In genomic region chr6:51179741-51180537, GRCm38 (mm10) we compare ENCODE assay signal across 16 mouse cellular contexts.
DNase-seq lines count a peak whose midpoint lies in the region; ATAC-seq and TF ChIP-seq lines count a peak whose summit lies in the region.
"Had no signal": no experiment of that assay in that cellular context is flagged by ENCODE, and none has a peak within 500 bp of the region (broad histone marks: within the 10 kb centered on the region; RNA-seq: fewer than 3 reads in every experiment).

No protein-coding gene starts in this region.

- peak; percentile 24 for DNase-seq in heart, postnatal 4 days
- no peak for DNase-seq in heart, postnatal 36 days
- peak; percentile 28 for DNase-seq in midbrain, embryonic 10.5 days (ENCODE audit: low spot score)
- no peak for DNase-seq in midbrain, postnatal 0 days (ENCODE audit: low spot score)
- DNase-seq in embryo, embryonic 11 days = peak; percentile 45
- DNase-seq in naive thymus-derived CD4-positive, alpha-beta T cell, adult 2 months (ENCODE audit: low read depth) = peak; percentile 11
- DNase-seq in adrenal gland, postnatal 4 days (ENCODE audit: low spot score in 2 of 2) = no peak
- DNase-seq: cerebellum, adult 11 months; spleen, adult 18-20 months; thymus, postnatal 14 days had no signal

- peaks cover under 1% of the 10 kb centered on the region; the same call in 1 of the 2 replicates for H3K4me1 ChIP-seq in midbrain, embryonic 10.5 days
- H3K4me1 ChIP-seq in midbrain, postnatal 0 days (ENCODE audit: insufficient read depth, low read length) = no peaks in the 10 kb centered on the region
- H3K4me1 ChIP-seq: hindbrain, embryonic 15.5 days had no signal

- H3K4me2 ChIP-seq in midbrain, postnatal 0 days (ENCODE audit: low read depth, low read length, poor library complexity, severe bottlenecking) = no peak overlapping the region
- H3K4me2 ChIP-seq: embryonic facial prominence, embryonic 15.5 days; hindbrain, embryonic 15.5 days; neural tube, embryonic 13.5 days; stomach, embryonic 15.5 days had no signal

- no peaks in the 10 kb centered on the region for H3K9me3 ChIP-seq in midbrain, embryonic 10.5 days (replicated peaks)
- no peaks in the 10 kb centered on the region for H3K9me3 ChIP-seq in midbrain, postnatal 0 days (ENCODE audit: low read length)
- H3K9me3 ChIP-seq: embryonic facial prominence, embryonic 15.5 days; hindbrain, embryonic 15.5 days; kidney, embryonic 15.5 days; neural tube, embryonic 13.5 days; stomach, embryonic 15.5 days had no signal

- no peak for TF ChIP-seq CTCF in midbrain, postnatal 0 days (IDR thresholded peaks at IDR 0.05)

- ATAC-seq in midbrain, postnatal 0 days (ENCODE audit: low FRiP score) = no peak

- no peak overlapping the region for H3K4me3 ChIP-seq in midbrain, embryonic 10.5 days
- no peak overlapping the region for H3K4me3 ChIP-seq in midbrain, postnatal 0 days (ENCODE audit: low read depth, low read length)
- H3K4me3 ChIP-seq: embryonic facial prominence, embryonic 15.5 days; hindbrain, embryonic 15.5 days; kidney, embryonic 15.5 days; neural tube, embryonic 13.5 days; stomach, embryonic 15.5 days had no signal

- intact Hi-C loops in heart, postnatal 36 days (cut with DNase I) = loop anchor here (2.0 to 10.0 kb wide), 8 partner anchors 832 to 1963 kb away; partner anchors contain the start of genes Evx1, Hoxa11, Hoxa9 and Skap2

- H3K27me3 ChIP-seq in midbrain, embryonic 10.5 days (ENCODE audit: low read depth, poor library complexity, severe bottlenecking) = peaks cover 91% of the 10 kb centered on the region
- peaks cover 78% of the 10 kb centered on the region for H3K27me3 ChIP-seq in midbrain, postnatal 0 days (ENCODE audit: insufficient read depth, low read length)

- no peak overlapping the region for H3K9ac ChIP-seq in midbrain, postnatal 0 days (replicated peaks; ENCODE audit: low read length, poor library complexity, severe bottlenecking)
- H3K9ac ChIP-seq: embryonic facial prominence, embryonic 15.5 days; hindbrain, embryonic 15.5 days; kidney, embryonic 15.5 days; liver, embryonic 14.5 days; neural tube, embryonic 13.5 days; stomach, embryonic 15.5 days had no signal

- no peaks in the 10 kb centered on the region for H3K36me3 ChIP-seq in midbrain, embryonic 10.5 days
- no peaks in the 10 kb centered on the region for H3K36me3 ChIP-seq in midbrain, postnatal 0 days (ENCODE audit: insufficient read depth, low read length)
- H3K36me3 ChIP-seq: embryonic facial prominence, embryonic 15.5 days; hindbrain, embryonic 15.5 days; kidney, embryonic 15.5 days; neural tube, embryonic 13.5 days; stomach, embryonic 15.5 days had no signal

- WGBS in midbrain, embryonic 10.5 days = 7% methylated on average over 17 of the region's 17 CpGs
- 9% methylated on average over 17 of the region's 17 CpGs for WGBS in midbrain, postnatal 0 days

- no peak overlapping the region for H3K27ac ChIP-seq in midbrain, embryonic 10.5 days (replicated peaks)
- no peak overlapping the region for H3K27ac ChIP-seq in midbrain, postnatal 0 days (ENCODE audit: low read depth, low read length)
- H3K27ac ChIP-seq: embryonic facial prominence, embryonic 15.5 days; hindbrain, embryonic 15.5 days; kidney, embryonic 15.5 days; liver, embryonic 14.5 days; neural tube, embryonic 13.5 days; stomach, embryonic 15.5 days had no signal

Comparison
In these comparisons a context has a peak if more than half of its experiments do, and no peak if none do; other contexts are left out.
1. DNase-seq: peak in heart, postnatal 4 days (single experiment), midbrain, embryonic 10.5 days (single experiment), embryo, embryonic 11 days (single experiment) and naive thymus-derived CD4-positive, alpha-beta T cell, adult 2 months (single experiment); none in heart, postnatal 36 days (0 of 2), midbrain, postnatal 0 days (single experiment) and adrenal gland, postnatal 4 days (0 of 2).